Mouse (Mus musculus) telencephalon, adult 2 months (tissue): ENCODE data around the gene Gm49673.
"Not testable (repeated sequence)": the region's sequence is repeated elsewhere in the genome, so short reads cannot be mapped to it uniquely, and the experiment has no call there.

Experiments
- DNase-seq: peaks from one replicate; pipeline ENCODE4 v3.0.0-alpha.2; 2011; ENCODE audit warnings: low read depth, low spot score

Gm49673 gene

GRCm38 (mm10) chr17:8041197-8041596 lies 106.4 kb downstream of the Gm49673 start:
- not testable (repeated sequence) for DNase-seq

- not testable (repeated sequence) for DNase-seq
These were observed 107.5 kb downstream of the Gm49673 start for GRCm38 (mm10) chr17:8039916-8040635.

- DNase-seq: not testable (repeated sequence)
These were observed 110.6 kb downstream of the Gm49673 start for GRCm38 (mm10) chr17:8036976-8037375.
